Mouse (Mus musculus): Measurements from ENCODE around the gene Exoc4. TPM values are rescaled to one million over a fixed set of nuclear protein-coding genes. Genes with fewer than 3 reads are reported as not detected.

Gene Exoc4
- total RNA-seq, 2 experiments from 2014 or later, result 37.1 to 39.4 TPM

GRCm38 (mm10) chr6:33465392-33465791, 216.5 kb downstream of the Exoc4 start:
- intact Hi-C loops (cut with DNase I), result no loop called here
- no peak for DNase-seq

- intact Hi-C loops (cut with DNase I), result no loop called here
Observed at GRCm38 (mm10) chr6:33466168-33466839, 217.4 kb downstream of the Exoc4 start.

GRCm38 (mm10) chr6:33468480-33468879, 219.6 kb downstream of the Exoc4 start:
- intact Hi-C loops (cut with DNase I), result no loop called here
- no peak for DNase-seq

More at GRCm38 (mm10) chr6:33466168-33466839, 217.4 kb downstream of the Exoc4 start:
- DNase-seq, result no peak

GRCm38 (mm10) chr6:33476134-33476533, 227.2 kb downstream of the Exoc4 start:
- no peak for DNase-seq
- intact Hi-C loops (cut with DNase I), result no loop called here

- intact Hi-C loops (cut with DNase I), result loop anchor here (10.0 kb wide), 1 partner anchor 440 kb away; no protein-coding TSS in a partner anchor
- DNase-seq, result no peak
Observed at GRCm38 (mm10) chr6:33484568-33484967, 235.7 kb downstream of the Exoc4 start.

- DNase-seq, result no peak
- intact Hi-C loops (cut with DNase I), result loop anchor here (10.0 kb wide), 1 partner anchor 435 kb away; no protein-coding TSS in a partner anchor
Observed at GRCm38 (mm10) chr6:33489788-33490187, 240.9 kb downstream of the Exoc4 start.

- DNase-seq, result no peak
- intact Hi-C loops (cut with DNase I), result no loop called here
Observed at GRCm38 (mm10) chr6:33496141-33496855, 247.4 kb downstream of the Exoc4 start.

- intact Hi-C loops (cut with DNase I), result no loop called here
- no peak for DNase-seq
Observed at GRCm38 (mm10) chr6:33497348-33497747, 248.5 kb downstream of the Exoc4 start.

GRCm38 (mm10) chr6:33502388-33502787, 253.5 kb downstream of the Exoc4 start:
- no peak for DNase-seq
- intact Hi-C loops (cut with DNase I), result no loop called here

- intact Hi-C loops (cut with DNase I), result no loop called here
- no peak for DNase-seq
Observed at GRCm38 (mm10) chr6:33503381-33503780, 254.5 kb downstream of the Exoc4 start.

GRCm38 (mm10) chr6:33507134-33507533, 258.2 kb downstream of the Exoc4 start:
- intact Hi-C loops (cut with DNase I), result no loop called here
- DNase-seq, result no peak

GRCm38 (mm10) chr6:33515391-33515790, 266.5 kb downstream of the Exoc4 start:
- intact Hi-C loops (cut with DNase I), result no loop called here
- DNase-seq, result no peak

- intact Hi-C loops (cut with DNase I), result no loop called here
- DNase-seq, result peak; percentile 13 to 21
Observed at GRCm38 (mm10) chr6:33516798-33517197, 267.9 kb downstream of the Exoc4 start.

GRCm38 (mm10) chr6:33517890-33518410, 269.1 kb downstream of the Exoc4 start:
- intact Hi-C loops (cut with DNase I), result no loop called here
- no peak for DNase-seq

GRCm38 (mm10) chr6:33525695-33526366, 276.9 kb downstream of the Exoc4 start:
- DNase-seq, result no peak
- intact Hi-C loops (cut with DNase I), result no loop called here

- DNase-seq, result no peak
- intact Hi-C loops (cut with DNase I), result no loop called here
Observed at GRCm38 (mm10) chr6:33540356-33540755, 291.5 kb downstream of the Exoc4 start.

GRCm38 (mm10) chr6:33542712-33543111, 293.8 kb downstream of the Exoc4 start:
- DNase-seq, result no peak
- intact Hi-C loops (cut with DNase I), result no loop called here

GRCm38 (mm10) chr6:33551934-33552333, 303.0 kb downstream of the Exoc4 start:
- intact Hi-C loops (cut with DNase I), result no loop called here
- no peak for DNase-seq

- DNase-seq, result no peak
- intact Hi-C loops (cut with DNase I), result no loop called here
Observed at GRCm38 (mm10) chr6:33560925-33561324, 312.0 kb downstream of the Exoc4 start.

GRCm38 (mm10) chr6:33561911-33562310, 313.0 kb downstream of the Exoc4 start:
- intact Hi-C loops (cut with DNase I), result no loop called here
- no peak for DNase-seq

GRCm38 (mm10) chr6:33575947-33576346, 327.1 kb downstream of the Exoc4 start:
- no peak for DNase-seq

More at GRCm38 (mm10) chr6:33575947-33576346, 327.1 kb downstream of the Exoc4 start:
- intact Hi-C loops (cut with DNase I), result no loop called here
